Mouse (Mus musculus) CH12.LX (cell line): ENCODE results near the gene Kmt5c. TPM values are rescaled to one million over a fixed set of nuclear protein-coding genes. Genes with fewer than 3 reads are reported as not detected.

Experiments
- DNase-seq: peaks from one replicate; pipeline ENCODE4 v3.0.0-alpha.2; 2013; ENCODE audit errors: extremely low read depth
- H3K27ac ChIP-seq: 2 replicates; pipeline ENCODE4 v1.5.1; 2012; ENCODE audit warnings: low read depth, mild to moderate bottlenecking, control low read depth, moderate library complexity; ENCODE audit not compliant: insufficient read depth
- H3K27me3 ChIP-seq: replicated peaks from 2 replicates; pipeline ENCODE3; 2012; ENCODE audit warnings: inconsistent platforms
- H3K36me3 ChIP-seq, 2 experiments: replicated peaks in 1 of 2; 2 replicates each; pipeline versions ENCODE3 to v1.6.1; 2012; ENCODE audit warnings: inconsistent platforms in 1 of 2, low read length in 1 of 2, mild to moderate bottlenecking in 1 of 2, mixed read lengths in 1 of 2, moderate library complexity in 1 of 2; ENCODE audit not compliant: control insufficient read depth in 1 of 2, insufficient read depth in 1 of 2
- H3K4me1 ChIP-seq, 2 experiments: 2 replicates each; pipeline ENCODE4 v1.6.1; 2012; ENCODE audit warnings: inconsistent platforms in 1 of 2, moderate library complexity in 1 of 2; ENCODE audit not compliant: insufficient read depth in 2 of 2, control insufficient read depth in 1 of 2
- H3K4me2 ChIP-seq: 2 replicates; pipeline ENCODE4 v1.6.1; 2012; ENCODE audit warnings: low read depth, mild to moderate bottlenecking, control low read depth; ENCODE audit not compliant: poor library complexity, insufficient read depth, severe bottlenecking
- H3K4me3 ChIP-seq, 3 experiments: fragments of 150-350 bp in 1 of 3; sonication (generic) in 1 of 3; replicated peaks in 1 of 3; 2 replicates each; pipeline versions ENCODE3 to v1.5.1; 2011 to 2012; ENCODE audit warnings: low read depth in 2 of 3, low read length in 2 of 3, mild to moderate bottlenecking in 2 of 3, moderate library complexity in 2 of 3, control low read depth in 1 of 3, improper control_type of control experiment in 1 of 3, inconsistent platforms in 1 of 3, mixed read lengths in 1 of 3; ENCODE audit not compliant: poor library complexity in 1 of 3
- H3K79me2 ChIP-seq: replicated peaks from 2 replicates; pipeline ENCODE4 v1.6.1; 2012; ENCODE audit warnings: mild to moderate bottlenecking, moderate library complexity; ENCODE audit not compliant: control insufficient read depth, poor library complexity, insufficient read depth, severe bottlenecking; ENCODE audit errors: extremely low read depth
- H3K9ac ChIP-seq: 2 replicates; pipeline ENCODE4 v1.6.1; 2012; ENCODE audit warnings: low read depth, mild to moderate bottlenecking, control low read depth, moderate library complexity; ENCODE audit not compliant: insufficient read depth
- H3K9me3 ChIP-seq: replicated peaks from 2 replicates; pipeline ENCODE3; 2012; ENCODE audit warnings: low read length, inconsistent platforms, mixed read lengths
- BHLHE40 ChIP-seq: IDR thresholded peaks from 2 replicates; pipeline ENCODE4 v1.6.1; 2011; ENCODE audit warnings: mild to moderate bottlenecking, low read depth, low read length, improper control_type of control experiment
- CHD1 ChIP-seq: IDR thresholded peaks from 2 replicates; pipeline ENCODE4 v1.6.1; 2012; ENCODE audit warnings: low read depth, low read length, improper control_type of control experiment, inconsistent platforms
- CHD2 ChIP-seq: IDR thresholded peaks from 2 replicates; pipeline ENCODE4 v1.6.1; 2011; ENCODE audit warnings: low read length, improper control_type of control experiment
- CTCF ChIP-seq, 2 experiments: IDR thresholded peaks in 1 of 2; conservative IDR thresholded peaks in 1 of 2; 2 replicates each; pipeline ENCODE4 v1.5.1; 2011 to 2012; ENCODE audit warnings: low read depth in 2 of 2, low read length in 2 of 2, improper control_type of control experiment in 1 of 2, inconsistent platforms in 1 of 2, mild to moderate bottlenecking in 1 of 2, moderate library complexity in 1 of 2
- E2F4 ChIP-seq: IDR thresholded peaks from 2 replicates; pipeline ENCODE4 v1.6.1; 2011; ENCODE audit warnings: low read depth, low read length, improper control_type of control experiment; ENCODE audit not compliant: insufficient replicate concordance
- ELF1 ChIP-seq: IDR thresholded peaks from 2 replicates; pipeline ENCODE4 v1.6.1; 2014; ENCODE audit warnings: low read depth, mild to moderate bottlenecking, inconsistent platforms, low read length, improper control_type of control experiment
- EP300 ChIP-seq: IDR thresholded peaks from 2 replicates; pipeline ENCODE4 v1.6.1; 2011; ENCODE audit warnings: low read length, improper control_type of control experiment
- ETS1 ChIP-seq: conservative IDR thresholded peaks from 2 replicates; pipeline ENCODE4 v1.6.1; 2012; ENCODE audit warnings: low read depth, mild to moderate bottlenecking, inconsistent platforms, low read length, improper control_type of control experiment, moderate library complexity
- GABPA ChIP-seq: IDR thresholded peaks from 2 replicates; pipeline ENCODE4 v1.6.1; 2012; ENCODE audit warnings: low read depth, low read length, improper control_type of control experiment, inconsistent platforms; ENCODE audit not compliant: insufficient replicate concordance
- HCFC1 ChIP-seq: IDR thresholded peaks from 2 replicates; pipeline ENCODE4 v1.6.1; 2012; ENCODE audit warnings: low read depth, mild to moderate bottlenecking, inconsistent platforms, low read length, improper control_type of control experiment
- IRF4 ChIP-seq: IDR thresholded peaks from 2 replicates; pipeline ENCODE4 v1.6.1; 2014; ENCODE audit warnings: low read depth, mild to moderate bottlenecking, inconsistent platforms, low read length, improper control_type of control experiment
- JUN ChIP-seq: IDR thresholded peaks from 2 replicates; pipeline ENCODE4 v1.6.1; 2011; ENCODE audit warnings: low read depth, mild to moderate bottlenecking, low read length, improper control_type of control experiment, moderate library complexity; ENCODE audit not compliant: insufficient read depth
- JUND ChIP-seq: conservative IDR thresholded peaks from 2 replicates; pipeline ENCODE4 v1.6.1; 2011; ENCODE audit warnings: low read depth, low read length, improper control_type of control experiment
- KAT2A ChIP-seq: IDR thresholded peaks from 2 replicates; pipeline ENCODE4 v1.6.1; 2012; ENCODE audit warnings: low read length, improper control_type of control experiment, inconsistent platforms; ENCODE audit not compliant: insufficient replicate concordance
- MAFK ChIP-seq: IDR thresholded peaks from 2 replicates; pipeline ENCODE4 v1.6.1; 2011; ENCODE audit warnings: low read length, improper control_type of control experiment; ENCODE audit not compliant: insufficient replicate concordance
- MAX ChIP-seq: IDR thresholded peaks from 2 replicates; pipeline ENCODE4 v1.6.1; 2011; ENCODE audit warnings: low read length, improper control_type of control experiment
- MAZ ChIP-seq: IDR thresholded peaks from 2 replicates; pipeline ENCODE4 v1.6.1; 2012; ENCODE audit warnings: low read depth, mild to moderate bottlenecking, inconsistent platforms, low read length, improper control_type of control experiment, moderate library complexity
- MEF2A ChIP-seq: IDR thresholded peaks from 2 replicates; pipeline ENCODE4 v1.6.1; 2014; ENCODE audit warnings: low read depth, mild to moderate bottlenecking, inconsistent platforms, low read length, improper control_type of control experiment, borderline replicate concordance
- MXI1 ChIP-seq: IDR thresholded peaks from 2 replicates; pipeline ENCODE4 v1.6.1; 2011; ENCODE audit warnings: mild to moderate bottlenecking, low read depth, low read length, improper control_type of control experiment
- MYC ChIP-seq: IDR thresholded peaks from 2 replicates; pipeline ENCODE4 v1.6.1; 2011; ENCODE audit warnings: low read depth, mild to moderate bottlenecking, improper control_type of control experiment, low read length
- NELFE ChIP-seq: IDR thresholded peaks from 2 replicates; pipeline ENCODE4 v1.6.1; 2011; ENCODE audit warnings: low read depth, low read length, improper control_type of control experiment
- NRF1 ChIP-seq: IDR thresholded peaks from 2 replicates; pipeline ENCODE4 v1.6.1; 2014; ENCODE audit warnings: low read depth, mild to moderate bottlenecking, inconsistent platforms, low read length, improper control_type of control experiment, moderate library complexity
- PAX5 ChIP-seq: IDR thresholded peaks from 2 replicates; pipeline ENCODE4 v1.6.1; 2012; ENCODE audit warnings: low read length, inconsistent platforms, mixed read lengths
- POLR2A ChIP-seq: IDR thresholded peaks from 2 replicates; pipeline ENCODE4 v1.6.1; 2011; ENCODE audit warnings: low read depth, mild to moderate bottlenecking, improper control_type of control experiment, low read length
- POLR2AphosphoS2 ChIP-seq: IDR thresholded peaks from 2 replicates; pipeline ENCODE4 v1.6.1; 2011; ENCODE audit warnings: low read depth, low read length, improper control_type of control experiment
- RAD21 ChIP-seq: IDR thresholded peaks from 2 replicates; pipeline ENCODE4 v1.6.1; 2011; ENCODE audit warnings: low read depth, mild to moderate bottlenecking, low read length, improper control_type of control experiment, moderate library complexity
- RCOR1 ChIP-seq: conservative IDR thresholded peaks from 2 replicates; pipeline ENCODE4 v1.6.1; 2012; ENCODE audit warnings: low read depth, mild to moderate bottlenecking, inconsistent platforms, low read length, improper control_type of control experiment
- SIN3A ChIP-seq: IDR thresholded peaks from 2 replicates; pipeline ENCODE4 v1.6.1; 2012; ENCODE audit warnings: low read length, improper control_type of control experiment, inconsistent platforms
- SMC3 ChIP-seq: IDR thresholded peaks from 2 replicates; pipeline ENCODE4 v1.6.1; 2011; ENCODE audit warnings: low read depth, low read length, improper control_type of control experiment
- TBP ChIP-seq: conservative IDR thresholded peaks from 2 replicates; pipeline ENCODE4 v1.6.1; 2011; ENCODE audit warnings: low read depth, low read length, improper control_type of control experiment
- TCF12 ChIP-seq: IDR thresholded peaks from 2 replicates; pipeline ENCODE4 v1.6.1; 2014; ENCODE audit warnings: low read depth, mild to moderate bottlenecking, inconsistent platforms, low read length, improper control_type of control experiment
- UBTF ChIP-seq: IDR thresholded peaks from 2 replicates; pipeline ENCODE4 v1.6.1; 2012; ENCODE audit warnings: low read depth, mild to moderate bottlenecking, inconsistent platforms, low read length, improper control_type of control experiment, moderate library complexity
- USF1 ChIP-seq: IDR thresholded peaks from 2 replicates; pipeline ENCODE4 v1.6.1; 2014; ENCODE audit warnings: low read depth, mild to moderate bottlenecking, inconsistent platforms, low read length, improper control_type of control experiment
- USF2 ChIP-seq: conservative IDR thresholded peaks from 2 replicates; pipeline ENCODE4 v1.6.1; 2011; ENCODE audit warnings: low read depth, low read length, improper control_type of control experiment
- ZC3H11A ChIP-seq: IDR thresholded peaks from 2 replicates; pipeline ENCODE4 v1.6.1; 2012; ENCODE audit warnings: low read depth, mild to moderate bottlenecking, inconsistent platforms, low read length, improper control_type of control experiment
- ZKSCAN1 ChIP-seq: IDR thresholded peaks from 2 replicates; pipeline ENCODE4 v1.6.1; 2012; ENCODE audit warnings: low read depth, inconsistent platforms, low read length, improper control_type of control experiment, borderline replicate concordance
- ZMIZ1 ChIP-seq: IDR thresholded peaks from 2 replicates; pipeline ENCODE4 v1.6.1; 2012; ENCODE audit warnings: low read depth, mild to moderate bottlenecking, inconsistent platforms, low read length, improper control_type of control experiment
- ZNF384 ChIP-seq: IDR thresholded peaks from 2 replicates; pipeline ENCODE4 v1.6.1; 2012; ENCODE audit warnings: low read depth, low read length, improper control_type of control experiment, inconsistent platforms
- dilution Hi-C: fragments of 300-500 bp; cut with MboI; formaldehyde crosslinking; loops from 2 replicates; pipeline ENCODE4 v1.14.3; 2020; ENCODE audit warnings: low sequenced_read_pairs; ENCODE audit not compliant: extremely low pct_unique_long_range_greater_than_20kb, extremely low pct_ligation_motif_present
- in situ Hi-C: fragments of 300-500 bp; cut with MboI; formaldehyde crosslinking; loops from 3 replicates; pipeline ENCODE4 v1.14.3; 2019; ENCODE audit warnings: low sequenced_read_pairs, low pct_ligation_motif_present, low pct_unique_long_range_greater_than_20kb, mixed read lengths
- polyA plus RNA-seq: library from polyadenylated mRNA; unstranded; fragments of >175 nt; gene quantifications from 2 replicates; pipeline ENCODE4 v1.2.1, GENCODE M21; 2012; ENCODE audit warnings: low read depth; ENCODE audit not compliant: insufficient read length
- total RNA-seq, 2 experiments: library from RNA; depleted of rRNA; stranded (reverse); fragments of 300-350 nt in 1 of 2; fragments of >200 nt in 1 of 2; gene quantifications; 2 replicates each; pipeline ENCODE4 v1.2.3; 2012 to 2014

Kmt5c gene
- total and polyA plus RNA-seq, 3 experiments, result 41.2 to 46.7 (median 41.3) TPM

- H3K27ac ChIP-seq, result no peak overlapping the region
- peak; percentile 68 for DNase-seq
- in situ Hi-C loops (no loop called here), dilution Hi-C loops (no loop called here)
- H3K27me3 ChIP-seq, result no peaks in the 10 kb centered on the region
- H3K9ac ChIP-seq, result peak overlapping the region; percentile 85
- H3K4me3 ChIP-seq, result peak overlapping the region; percentile 87 to 98 (median 88)
- peak overlapping the region; percentile 94 for H3K4me2 ChIP-seq
- TF ChIP-seq ZKSCAN1 (no peak), ZMIZ1 (peak; percentile 75), POLR2AphosphoS2 (0 out of 2 replicates have a peak, but pooled peaks have one; percentile 31), NRF1 (0 out of 2 replicates have a peak, but pooled peaks have one; percentile 22), ZNF384 (no peak), SMC3 (no peak), MAZ (peak; percentile 41; the same call in 1 of the 2 replicates), EP300 (no peak), RCOR1 (no peak), E2F4 (no peak), IRF4 (peak; percentile 29; the same call in 1 of the 2 replicates), CHD1 (no peak; the same call in 1 of the 2 replicates), JUND (no peak), SIN3A (peak; percentile 50; the same call in 1 of the 2 replicates), CTCF (conservative IDR thresholded peaks at IDR 0.05 in 1 of 2, IDR thresholded peaks at IDR 0.05 in 1 of 2; ENCODE audit: low read depth in 2 of 2, low read length in 2 of 2) (no peak), BHLHE40 (no peak), TCF12 (no peak), ETS1 (no peak), USF1 (no peak), PAX5 (no peak), POLR2A (peak; percentile 55), MAX (no peak), TBP (no peak), NELFE (peak; percentile 58), RAD21 (no peak), KAT2A (no peak), JUN (no peak), USF2 (no peak), MYC (no peak), MEF2A (no peak), HCFC1 (no peak), UBTF (no peak), CHD2 (no peak), GABPA (no peak), ZC3H11A (no peak), MXI1 (0 out of 2 replicates have a peak, but pooled peaks have one; percentile 32), ELF1 (no peak; the same call in 1 of the 2 replicates), MAFK (no peak)
- H3K9me3 ChIP-seq, result no peaks in the 10 kb centered on the region
- H3K4me1 ChIP-seq, result peaks cover 5 to 24% of the 10 kb centered on the region in 2 experiments; a peak in 3 of 4 replicates
- peaks cover 25 to 44% of the 10 kb centered on the region in 2 experiments for H3K36me3 ChIP-seq
- no peaks in the 10 kb centered on the region for H3K79me2 ChIP-seq
Measured at GRCm38 (mm10) chr7:4741151-4741550, 1.2 kb downstream of the Kmt5c start.
